Mouse (Mus musculus) CH12.LX (cell line): ENCODE data around the gene Akap10. TPM values are rescaled to one million over a fixed set of nuclear protein-coding genes. Genes with fewer than 3 reads are reported as not detected.

Experiments
- DNase-seq: peaks from one replicate; pipeline ENCODE4 v3.0.0-alpha.2; 2013; ENCODE audit errors: extremely low read depth
- H3K27ac ChIP-seq: 2 replicates; pipeline ENCODE4 v1.5.1; 2012; ENCODE audit warnings: low read depth, mild to moderate bottlenecking, control low read depth, moderate library complexity; ENCODE audit not compliant: insufficient read depth
- H3K27me3 ChIP-seq: replicated peaks from 2 replicates; pipeline ENCODE3; 2012; ENCODE audit warnings: inconsistent platforms
- H3K36me3 ChIP-seq, 2 experiments: replicated peaks in 1 of 2; 2 replicates each; pipeline versions ENCODE3 to v1.6.1; 2012; ENCODE audit warnings: inconsistent platforms in 1 of 2, low read length in 1 of 2, mild to moderate bottlenecking in 1 of 2, mixed read lengths in 1 of 2, moderate library complexity in 1 of 2; ENCODE audit not compliant: control insufficient read depth in 1 of 2, insufficient read depth in 1 of 2
- H3K4me1 ChIP-seq, 2 experiments: 2 replicates each; pipeline ENCODE4 v1.6.1; 2012; ENCODE audit warnings: inconsistent platforms in 1 of 2, moderate library complexity in 1 of 2; ENCODE audit not compliant: insufficient read depth in 2 of 2, control insufficient read depth in 1 of 2
- H3K4me2 ChIP-seq: 2 replicates; pipeline ENCODE4 v1.6.1; 2012; ENCODE audit warnings: low read depth, mild to moderate bottlenecking, control low read depth; ENCODE audit not compliant: poor library complexity, insufficient read depth, severe bottlenecking
- H3K4me3 ChIP-seq, 3 experiments: fragments of 150-350 bp in 1 of 3; sonication (generic) in 1 of 3; replicated peaks in 1 of 3; 2 replicates each; pipeline versions ENCODE3 to v1.5.1; 2011 to 2012; ENCODE audit warnings: low read depth in 2 of 3, low read length in 2 of 3, mild to moderate bottlenecking in 2 of 3, moderate library complexity in 2 of 3, control low read depth in 1 of 3, improper control_type of control experiment in 1 of 3, inconsistent platforms in 1 of 3, mixed read lengths in 1 of 3; ENCODE audit not compliant: poor library complexity in 1 of 3
- H3K79me2 ChIP-seq: replicated peaks from 2 replicates; pipeline ENCODE4 v1.6.1; 2012; ENCODE audit warnings: mild to moderate bottlenecking, moderate library complexity; ENCODE audit not compliant: control insufficient read depth, poor library complexity, insufficient read depth, severe bottlenecking; ENCODE audit errors: extremely low read depth
- H3K9ac ChIP-seq: 2 replicates; pipeline ENCODE4 v1.6.1; 2012; ENCODE audit warnings: low read depth, mild to moderate bottlenecking, control low read depth, moderate library complexity; ENCODE audit not compliant: insufficient read depth
- H3K9me3 ChIP-seq: replicated peaks from 2 replicates; pipeline ENCODE3; 2012; ENCODE audit warnings: low read length, inconsistent platforms, mixed read lengths
- BHLHE40 ChIP-seq: IDR thresholded peaks from 2 replicates; pipeline ENCODE4 v1.6.1; 2011; ENCODE audit warnings: mild to moderate bottlenecking, low read depth, low read length, improper control_type of control experiment
- CHD2 ChIP-seq: IDR thresholded peaks from 2 replicates; pipeline ENCODE4 v1.6.1; 2011; ENCODE audit warnings: low read length, improper control_type of control experiment
- CTCF ChIP-seq, 2 experiments: IDR thresholded peaks in 1 of 2; conservative IDR thresholded peaks in 1 of 2; 2 replicates each; pipeline ENCODE4 v1.5.1; 2011 to 2012; ENCODE audit warnings: low read depth in 2 of 2, low read length in 2 of 2, improper control_type of control experiment in 1 of 2, inconsistent platforms in 1 of 2, mild to moderate bottlenecking in 1 of 2, moderate library complexity in 1 of 2
- ELF1 ChIP-seq: IDR thresholded peaks from 2 replicates; pipeline ENCODE4 v1.6.1; 2014; ENCODE audit warnings: low read depth, mild to moderate bottlenecking, inconsistent platforms, low read length, improper control_type of control experiment
- ETS1 ChIP-seq: conservative IDR thresholded peaks from 2 replicates; pipeline ENCODE4 v1.6.1; 2012; ENCODE audit warnings: low read depth, mild to moderate bottlenecking, inconsistent platforms, low read length, improper control_type of control experiment, moderate library complexity
- GABPA ChIP-seq: IDR thresholded peaks from 2 replicates; pipeline ENCODE4 v1.6.1; 2012; ENCODE audit warnings: low read depth, low read length, improper control_type of control experiment, inconsistent platforms; ENCODE audit not compliant: insufficient replicate concordance
- HCFC1 ChIP-seq: IDR thresholded peaks from 2 replicates; pipeline ENCODE4 v1.6.1; 2012; ENCODE audit warnings: low read depth, mild to moderate bottlenecking, inconsistent platforms, low read length, improper control_type of control experiment
- IRF4 ChIP-seq: IDR thresholded peaks from 2 replicates; pipeline ENCODE4 v1.6.1; 2014; ENCODE audit warnings: low read depth, mild to moderate bottlenecking, inconsistent platforms, low read length, improper control_type of control experiment
- JUN ChIP-seq: IDR thresholded peaks from 2 replicates; pipeline ENCODE4 v1.6.1; 2011; ENCODE audit warnings: low read depth, mild to moderate bottlenecking, low read length, improper control_type of control experiment, moderate library complexity; ENCODE audit not compliant: insufficient read depth
- JUND ChIP-seq: conservative IDR thresholded peaks from 2 replicates; pipeline ENCODE4 v1.6.1; 2011; ENCODE audit warnings: low read depth, low read length, improper control_type of control experiment
- KAT2A ChIP-seq: IDR thresholded peaks from 2 replicates; pipeline ENCODE4 v1.6.1; 2012; ENCODE audit warnings: low read length, improper control_type of control experiment, inconsistent platforms; ENCODE audit not compliant: insufficient replicate concordance
- MAX ChIP-seq: IDR thresholded peaks from 2 replicates; pipeline ENCODE4 v1.6.1; 2011; ENCODE audit warnings: low read length, improper control_type of control experiment
- MAZ ChIP-seq: IDR thresholded peaks from 2 replicates; pipeline ENCODE4 v1.6.1; 2012; ENCODE audit warnings: low read depth, mild to moderate bottlenecking, inconsistent platforms, low read length, improper control_type of control experiment, moderate library complexity
- MEF2A ChIP-seq: IDR thresholded peaks from 2 replicates; pipeline ENCODE4 v1.6.1; 2014; ENCODE audit warnings: low read depth, mild to moderate bottlenecking, inconsistent platforms, low read length, improper control_type of control experiment, borderline replicate concordance
- MXI1 ChIP-seq: IDR thresholded peaks from 2 replicates; pipeline ENCODE4 v1.6.1; 2011; ENCODE audit warnings: mild to moderate bottlenecking, low read depth, low read length, improper control_type of control experiment
- MYC ChIP-seq: IDR thresholded peaks from 2 replicates; pipeline ENCODE4 v1.6.1; 2011; ENCODE audit warnings: low read depth, mild to moderate bottlenecking, improper control_type of control experiment, low read length
- NELFE ChIP-seq: IDR thresholded peaks from 2 replicates; pipeline ENCODE4 v1.6.1; 2011; ENCODE audit warnings: low read depth, low read length, improper control_type of control experiment
- NRF1 ChIP-seq: IDR thresholded peaks from 2 replicates; pipeline ENCODE4 v1.6.1; 2014; ENCODE audit warnings: low read depth, mild to moderate bottlenecking, inconsistent platforms, low read length, improper control_type of control experiment, moderate library complexity
- POLR2A ChIP-seq: IDR thresholded peaks from 2 replicates; pipeline ENCODE4 v1.6.1; 2011; ENCODE audit warnings: low read depth, mild to moderate bottlenecking, improper control_type of control experiment, low read length
- POLR2AphosphoS2 ChIP-seq: IDR thresholded peaks from 2 replicates; pipeline ENCODE4 v1.6.1; 2011; ENCODE audit warnings: low read depth, low read length, improper control_type of control experiment
- RCOR1 ChIP-seq: conservative IDR thresholded peaks from 2 replicates; pipeline ENCODE4 v1.6.1; 2012; ENCODE audit warnings: low read depth, mild to moderate bottlenecking, inconsistent platforms, low read length, improper control_type of control experiment
- SIN3A ChIP-seq: IDR thresholded peaks from 2 replicates; pipeline ENCODE4 v1.6.1; 2012; ENCODE audit warnings: low read length, improper control_type of control experiment, inconsistent platforms
- SMC3 ChIP-seq: IDR thresholded peaks from 2 replicates; pipeline ENCODE4 v1.6.1; 2011; ENCODE audit warnings: low read depth, low read length, improper control_type of control experiment
- TBP ChIP-seq: conservative IDR thresholded peaks from 2 replicates; pipeline ENCODE4 v1.6.1; 2011; ENCODE audit warnings: low read depth, low read length, improper control_type of control experiment
- TCF12 ChIP-seq: IDR thresholded peaks from 2 replicates; pipeline ENCODE4 v1.6.1; 2014; ENCODE audit warnings: low read depth, mild to moderate bottlenecking, inconsistent platforms, low read length, improper control_type of control experiment
- UBTF ChIP-seq: IDR thresholded peaks from 2 replicates; pipeline ENCODE4 v1.6.1; 2012; ENCODE audit warnings: low read depth, mild to moderate bottlenecking, inconsistent platforms, low read length, improper control_type of control experiment, moderate library complexity
- USF1 ChIP-seq: IDR thresholded peaks from 2 replicates; pipeline ENCODE4 v1.6.1; 2014; ENCODE audit warnings: low read depth, mild to moderate bottlenecking, inconsistent platforms, low read length, improper control_type of control experiment
- USF2 ChIP-seq: conservative IDR thresholded peaks from 2 replicates; pipeline ENCODE4 v1.6.1; 2011; ENCODE audit warnings: low read depth, low read length, improper control_type of control experiment
- ZC3H11A ChIP-seq: IDR thresholded peaks from 2 replicates; pipeline ENCODE4 v1.6.1; 2012; ENCODE audit warnings: low read depth, mild to moderate bottlenecking, inconsistent platforms, low read length, improper control_type of control experiment
- ZMIZ1 ChIP-seq: IDR thresholded peaks from 2 replicates; pipeline ENCODE4 v1.6.1; 2012; ENCODE audit warnings: low read depth, mild to moderate bottlenecking, inconsistent platforms, low read length, improper control_type of control experiment
- dilution Hi-C: fragments of 300-500 bp; cut with MboI; formaldehyde crosslinking; loops from 2 replicates; pipeline ENCODE4 v1.14.3; 2020; ENCODE audit warnings: low sequenced_read_pairs; ENCODE audit not compliant: extremely low pct_unique_long_range_greater_than_20kb, extremely low pct_ligation_motif_present
- in situ Hi-C: fragments of 300-500 bp; cut with MboI; formaldehyde crosslinking; loops from 3 replicates; pipeline ENCODE4 v1.14.3; 2019; ENCODE audit warnings: low sequenced_read_pairs, low pct_ligation_motif_present, low pct_unique_long_range_greater_than_20kb, mixed read lengths
- polyA plus RNA-seq: library from polyadenylated mRNA; unstranded; fragments of >175 nt; gene quantifications from 2 replicates; pipeline ENCODE4 v1.2.1, GENCODE M21; 2012; ENCODE audit warnings: low read depth; ENCODE audit not compliant: insufficient read length
- total RNA-seq, 2 experiments: library from RNA; depleted of rRNA; stranded (reverse); fragments of 300-350 nt in 1 of 2; fragments of >200 nt in 1 of 2; gene quantifications; 2 replicates each; pipeline ENCODE4 v1.2.3; 2012 to 2014

Akap10 gene
- total RNA-seq (2012; rRNA removed) = 24.1 and 25.6 TPM in 2 replicates
- total RNA-seq (2014; rRNA removed) = 37.3 and 38.4 TPM in 2 replicates
- polyA plus RNA-seq = 23.7 and 25.3 TPM in 2 replicates

GRCm38 (mm10) chr11:61930098-61930517, at the start of gene Akap10:
Gene Akap10 (minus strand): TSS chr11:61930252.
- in situ Hi-C loops (no loop called here), dilution Hi-C loops (no loop called here)
- Histone ChIP-seq H3K36me3 (peaks cover 4 to 21% of the 10 kb centered on the region in 2 experiments), H3K9me3 (peaks cover 7% of the 10 kb centered on the region), H3K79me2 (peaks cover 43% of the 10 kb centered on the region), H3K4me1 (peaks cover 6 to 52% of the 10 kb centered on the region in 2 experiments), H3K4me2 (peak within 1 kb of the TSS; percentile 95), H3K27ac (peak within 1 kb of the TSS; percentile 85), H3K4me3 (peak within 1 kb of the TSS; percentile 62 to 90 (median 85)), H3K27me3 (no peaks in the 10 kb centered on the region), H3K9ac (peak within 1 kb of the TSS; percentile 91)
- TF ChIP-seq ETS1 (peak; percentile 59), KAT2A (peak; percentile 77; the same call in 1 of the 2 replicates), TBP (0 out of 2 replicates have a peak, but pooled peaks have one; percentile 74), JUND (no peak), ZC3H11A (no peak), POLR2A (peak; percentile 83), BHLHE40 (peak; percentile 91), RCOR1 (0 out of 2 replicates have a peak, but pooled peaks have one; percentile 65), USF2 (peak; percentile 93), MXI1 (peak; percentile 65), NRF1 (peak; percentile 80), CHD2 (peak; percentile 72; the same call in 1 of the 2 replicates), SIN3A (peak; percentile 92), ZMIZ1 (peak; percentile 89; the same call in 1 of the 2 replicates), HCFC1 (peak; percentile 82), MEF2A (peak; percentile 75), JUN (no peak), CTCF (conservative IDR thresholded peaks at IDR 0.05 in 1 of 2, IDR thresholded peaks at IDR 0.05 in 1 of 2; ENCODE audit: low read depth in 2 of 2, low read length in 2 of 2) (no peak), ELF1 (peak; percentile 97), TCF12 (peak; percentile 91), MAX (peak; percentile 97), IRF4 (peak; percentile 73; the same call in 1 of the 2 replicates), USF1 (peak; percentile 100), POLR2AphosphoS2 (peak; percentile 83), SMC3 (no peak), MAZ (peak; percentile 98), MYC (peak; percentile 75; the same call in 1 of the 2 replicates), UBTF (0 out of 2 replicates have a peak, but pooled peaks have one; percentile 26), GABPA (no peak; the same call in 1 of the 2 replicates), NELFE (peak; percentile 87)
- peak; percentile 98 for DNase-seq
